Mouse (Mus musculus) kidney, adult 9 months (tissue): ENCODE measurements around the gene Rbm38.

Experiments
- DNase-seq: peaks from one replicate; pipeline ENCODE4 v3.0.0; 2022

The Rbm38 gene

DNA sequence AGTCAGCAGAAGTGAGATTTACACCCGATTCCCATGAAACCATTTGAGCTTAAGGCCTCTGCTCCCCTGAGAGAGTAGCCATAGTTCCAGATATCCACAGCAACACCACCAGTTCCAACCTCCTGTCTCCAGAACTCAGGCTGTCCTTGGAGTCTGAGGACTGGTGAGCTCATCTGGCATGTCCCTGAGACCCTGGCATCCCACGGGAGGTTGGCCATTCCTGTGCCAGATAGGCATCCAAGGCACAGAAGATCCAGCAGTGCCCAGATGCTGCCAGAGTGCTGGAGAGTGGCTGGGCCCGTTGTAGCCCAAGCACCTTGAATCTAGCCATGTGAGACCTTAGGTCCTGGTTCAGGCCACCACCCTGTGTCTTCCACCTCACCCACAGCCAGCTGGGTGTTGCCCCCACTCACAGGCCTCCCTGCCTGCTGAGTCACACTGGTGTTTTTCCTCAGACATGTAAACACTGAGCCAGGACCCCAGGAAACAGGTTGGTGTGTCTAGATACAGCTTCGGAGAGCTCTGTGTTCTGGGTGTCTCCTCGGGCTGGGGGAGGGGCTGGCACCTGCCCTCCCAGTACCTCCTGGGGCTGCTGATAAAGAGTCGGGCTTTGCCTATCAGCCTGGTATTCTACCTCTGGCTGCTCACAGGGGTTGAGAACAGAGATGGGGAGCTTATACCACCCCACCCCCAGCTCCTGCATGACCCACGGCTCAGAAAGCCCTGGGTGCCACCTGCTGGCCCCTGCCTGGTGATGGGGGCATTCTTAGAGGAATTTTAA lies 17.7 kb downstream of the Rbm38 start:
- no peak for DNase-seq

GRCm38 (mm10) chr2:173039041-173039440 lies 18.7 kb downstream of the Rbm38 start:
- DNase-seq: no peak

GRCm38 (mm10) chr2:173040803-173041202 lies 20.5 kb downstream of the Rbm38 start:
- no peak for DNase-seq

- DNase-seq: peak; percentile 52
Measured at GRCm38 (mm10) chr2:173041242-173041641, 20.9 kb downstream of the Rbm38 start.

DNA sequence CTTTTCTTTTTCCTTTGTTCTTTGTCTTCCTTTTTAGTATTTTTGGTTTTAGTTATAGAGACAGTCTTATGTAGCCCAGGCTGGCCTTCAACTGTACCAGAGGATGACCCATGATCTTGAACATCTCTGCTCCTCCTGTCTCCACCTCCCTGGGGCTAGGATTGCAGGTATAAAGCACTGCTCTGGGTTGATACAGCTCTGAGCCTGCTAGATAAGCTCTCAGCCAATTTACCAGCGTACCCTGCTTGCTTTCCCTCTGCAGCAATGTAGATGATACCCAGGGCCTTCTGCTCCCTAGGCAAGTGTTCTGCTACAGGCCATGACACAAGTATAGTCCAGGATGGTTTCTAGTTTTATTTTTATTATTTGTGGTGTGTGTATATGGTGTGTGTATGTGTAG lies 21.6 kb downstream of the Rbm38 start:
- DNase-seq: no peak

GRCm38 (mm10) chr2:173042504-173043162 lies 22.3 kb downstream of the Rbm38 start:
- no peak for DNase-seq

- DNase-seq: peak; percentile 92
Measured at GRCm38 (mm10) chr2:173044198-173044970, 24.1 kb downstream of the Rbm38 start.

DNA sequence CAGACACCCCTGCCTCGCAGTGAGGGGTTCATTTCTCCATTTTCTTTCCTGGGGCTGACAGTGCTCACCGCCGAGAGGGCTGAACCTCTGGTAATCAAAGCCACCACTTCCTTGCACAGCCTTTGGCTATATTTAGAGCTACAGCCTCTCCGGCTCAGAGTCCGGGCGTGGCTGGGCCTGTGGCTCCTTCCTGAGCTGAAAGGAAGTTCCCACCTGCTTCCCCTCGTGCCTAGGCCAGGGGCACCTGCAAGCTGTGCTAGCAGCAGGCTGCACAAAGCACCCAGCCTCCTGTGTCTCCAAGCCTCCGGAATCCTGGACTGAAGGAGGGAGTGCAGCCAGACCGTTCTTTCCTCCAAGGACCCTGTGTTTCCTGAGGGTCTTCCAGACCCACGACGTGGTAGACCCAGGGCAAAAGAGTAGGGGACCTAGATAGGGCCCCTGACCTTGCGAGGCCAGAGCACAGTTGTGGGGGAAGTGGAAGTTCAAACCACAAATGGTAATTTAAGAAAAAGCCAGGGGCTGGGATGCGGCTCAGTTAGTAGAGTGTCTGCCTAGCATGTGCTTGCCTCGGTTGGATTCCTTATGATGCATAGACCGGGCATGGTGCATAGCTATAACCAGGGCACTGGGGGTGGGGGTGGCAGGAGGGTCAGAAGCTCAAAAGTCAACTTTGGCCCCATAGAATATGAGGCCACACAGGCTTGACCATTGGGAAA lies 26.4 kb downstream of the Rbm38 start:
- DNase-seq: no peak

GRCm38 (mm10) chr2:173047471-173047870 lies 27.2 kb downstream of the Rbm38 start:
- DNase-seq: peak; percentile 73

DNA sequence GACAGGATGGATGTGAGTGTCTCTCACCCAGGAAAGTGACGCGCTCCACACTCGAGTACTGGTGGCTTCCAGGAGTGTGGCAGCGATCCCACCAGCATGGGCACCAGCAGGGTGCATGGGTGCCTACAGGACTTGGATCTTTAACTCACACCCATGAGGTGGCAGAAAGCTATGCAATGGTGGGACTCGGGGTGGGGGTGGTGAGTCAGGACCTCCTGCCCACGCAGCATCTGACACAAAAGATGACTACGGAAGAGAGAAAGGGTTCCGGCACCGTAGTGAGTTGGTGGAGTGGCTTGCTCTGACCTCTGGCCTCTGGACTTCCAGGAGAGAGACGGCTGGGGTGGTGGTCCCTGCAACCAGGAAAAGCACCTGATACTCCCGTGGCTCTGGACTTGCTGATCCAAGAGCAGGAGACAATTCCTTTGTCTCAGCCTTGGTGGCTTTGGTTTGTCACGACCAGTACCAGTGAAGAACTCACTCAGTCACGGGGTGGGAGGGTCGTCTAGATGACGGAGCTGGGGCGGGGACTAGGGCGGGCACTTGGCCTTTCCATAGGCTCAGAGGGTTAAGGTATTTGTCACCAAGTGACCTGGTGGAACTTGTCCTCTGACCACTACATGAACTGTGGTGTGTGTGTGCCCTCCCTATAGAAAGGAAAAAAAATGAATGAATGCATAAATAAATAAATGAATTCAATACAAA lies 27.9 kb downstream of the Rbm38 start:
- DNase-seq: no peak

GRCm38 (mm10) chr2:173049231-173049630 lies 28.9 kb downstream of the Rbm38 start:
- peak; percentile 55 for DNase-seq

- DNase-seq: peak; percentile 22
Measured at GRCm38 (mm10) chr2:173049817-173050216, 29.5 kb downstream of the Rbm38 start.

GRCm38 (mm10) chr2:173050604-173051382 lies 30.5 kb downstream of the Rbm38 start:
- DNase-seq: no peak

DNA sequence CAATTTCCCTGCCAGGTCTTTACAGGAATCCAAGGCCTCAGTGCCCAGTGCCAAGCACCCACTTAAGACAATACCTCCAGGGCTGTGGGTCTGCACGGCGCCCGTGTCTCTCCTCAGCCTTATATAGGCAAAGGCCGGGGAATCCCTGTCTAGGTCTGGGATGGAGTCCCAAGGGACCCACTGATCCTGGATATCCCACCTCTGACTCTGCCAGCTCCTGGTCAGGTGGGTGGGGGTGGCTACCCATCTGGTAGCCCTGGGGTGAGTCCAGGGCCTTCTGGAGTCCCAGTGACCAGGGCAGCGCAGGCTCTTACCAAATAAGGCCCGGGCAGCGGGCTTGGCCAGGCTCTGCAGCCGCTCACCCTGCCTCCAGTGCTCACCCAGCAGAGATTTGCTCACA lies 32.6 kb downstream of the Rbm38 start:
- no peak for DNase-seq

DNA sequence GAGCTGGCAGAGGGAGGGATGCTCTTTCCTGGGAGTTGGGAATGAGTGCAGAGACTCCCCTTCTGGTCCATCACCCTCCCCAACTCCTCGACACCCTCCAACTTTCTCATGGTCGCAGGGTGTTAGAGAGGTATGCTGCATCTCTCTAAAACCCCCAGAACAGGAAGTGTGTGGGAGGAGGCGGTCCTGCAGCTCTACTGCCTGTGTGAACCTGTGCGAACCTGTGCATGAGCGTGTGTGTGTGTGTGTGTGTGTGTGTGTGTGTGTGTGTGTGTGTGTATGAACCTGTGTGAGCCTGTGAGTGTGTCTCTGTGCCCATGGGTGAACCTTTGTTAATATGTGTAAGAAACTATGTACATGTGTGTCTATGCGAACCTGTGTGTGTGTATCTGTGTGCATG lies 33.5 kb downstream of the Rbm38 start:
- DNase-seq: no peak

- DNase-seq: no peak
Measured at GRCm38 (mm10) chr2:173056303-173056881, 36.1 kb downstream of the Rbm38 start.

GRCm38 (mm10) chr2:173056882-173057315 lies 36.6 kb downstream of the Rbm38 start:
- DNase-seq: no peak

DNA sequence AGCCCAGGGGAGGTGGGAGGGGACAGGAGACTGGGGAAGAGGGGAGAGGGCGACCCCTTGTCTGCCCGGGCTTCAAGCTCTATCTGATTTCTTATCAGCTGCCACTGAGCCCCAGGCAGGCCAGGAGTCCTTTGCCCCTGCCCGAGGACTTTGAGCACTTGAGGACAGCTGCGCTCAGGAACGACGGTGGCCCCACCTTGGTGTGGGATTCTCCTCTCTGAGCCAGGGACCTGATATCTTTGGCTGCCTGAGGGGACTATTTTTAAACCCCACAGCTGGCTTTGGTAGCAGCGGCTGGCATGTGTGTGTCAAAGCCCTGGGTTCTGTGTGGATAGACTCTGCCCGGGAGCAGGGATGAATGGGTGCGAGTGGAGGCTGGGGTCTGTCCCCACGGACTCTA lies 37.3 kb downstream of the Rbm38 start:
- DNase-seq: no peak

DNA sequence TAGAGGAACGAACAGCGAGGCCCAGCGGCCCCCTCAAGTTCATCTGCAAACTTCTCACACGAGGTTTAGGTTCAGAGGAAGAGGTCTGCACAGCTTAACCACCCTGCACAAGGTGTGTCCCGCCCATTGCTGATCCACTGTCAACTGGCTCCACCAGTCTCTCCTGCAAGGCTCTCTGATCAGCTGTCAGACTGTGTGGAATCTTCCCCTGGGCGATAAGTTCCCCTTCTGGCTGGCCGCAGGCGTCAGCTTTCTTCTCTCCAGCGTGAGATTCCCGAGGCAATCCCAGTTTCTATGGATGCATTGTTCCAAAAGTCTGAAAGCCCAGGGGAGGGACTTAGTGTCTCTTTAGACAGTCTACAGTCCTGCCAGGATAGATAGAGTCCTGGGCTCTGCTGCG lies 38.0 kb downstream of the Rbm38 start:
- DNase-seq: no peak

DNA sequence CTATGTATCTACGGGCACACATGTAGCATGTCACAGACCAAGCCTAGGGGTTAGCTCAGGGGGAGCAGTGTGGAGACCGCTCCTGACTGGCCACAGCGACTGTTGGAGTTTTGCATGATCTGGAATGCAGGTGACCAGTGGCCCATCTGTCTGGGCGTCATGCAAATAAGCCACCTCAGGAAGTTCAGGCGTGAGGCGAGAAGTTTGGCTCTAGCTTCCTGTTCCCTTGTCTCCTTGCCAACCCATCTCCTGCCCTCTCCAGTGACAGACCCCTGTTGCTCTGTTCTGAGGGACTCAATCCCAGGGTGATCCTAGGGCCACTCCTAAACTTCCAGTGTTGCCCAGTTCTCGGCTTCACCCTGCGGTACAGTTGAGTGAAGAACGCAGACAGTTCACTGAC lies 40.2 kb downstream of the Rbm38 start:
- DNase-seq: no peak
